19 mouse cellular contexts compared by ENCODE assay signal in genomic region chr12:101011017-101011416, GRCm38 (mm10). TPM values are rescaled to one million over a fixed set of nuclear protein-coding genes. Genes with fewer than 3 reads are reported as not detected.
DNase-seq lines count a peak whose midpoint lies in the region; ATAC-seq and TF ChIP-seq lines count a peak whose summit lies in the region.
"Had no signal": no experiment of that assay in that cellular context is flagged by ENCODE, and none has a peak within 500 bp of the region (broad histone marks: within the 10 kb centered on the region; RNA-seq: fewer than 3 reads in every experiment).

No protein-coding gene starts in this region.

- no peak for TF ChIP-seq EP300 in liver, postnatal 0 days (IDR thresholded peaks at IDR 0.05; ENCODE audit: low read depth)

- H3K27ac ChIP-seq in liver, embryonic 13.5 days: peak overlapping the region; percentile 71
- H3K27ac ChIP-seq in liver, postnatal 0 days (ENCODE audit: low read depth): no peak overlapping the region
- peak overlapping the region; percentile 60 for H3K27ac ChIP-seq in intestine, embryonic 14.5 days (ENCODE audit: low read depth)
- H3K27ac ChIP-seq in stomach, embryonic 14.5 days (ENCODE audit: low read length): peak overlapping the region; percentile 52; the same call in 1 of the 2 replicates
- H3K27ac ChIP-seq: embryonic facial prominence, embryonic 10.5 days; forebrain, embryonic 13.5 days; heart, embryonic 13.5 days; kidney, embryonic 15.5 days; limb, embryonic 10.5 days; macrophage; midbrain, embryonic 12.5 days had no signal

- 78% methylated on average over 7 of the region's 7 CpGs for WGBS in liver, embryonic 13.5 days (ENCODE audit: insufficient replicate concordance)
- 85% methylated on average over 7 of the region's 7 CpGs for WGBS in liver, postnatal 0 days (ENCODE audit: insufficient replicate concordance)
- WGBS in intestine, embryonic 14.5 days: 80% methylated on average over 7 of the region's 7 CpGs
- 82% methylated on average over 7 of the region's 7 CpGs for WGBS in stomach, embryonic 14.5 days

- H3K4me2 ChIP-seq in liver, embryonic 13.5 days: no peak overlapping the region
- H3K4me2 ChIP-seq in liver, postnatal 0 days (ENCODE audit: low read depth, low read length): no peak overlapping the region
- H3K4me2 ChIP-seq in intestine, embryonic 14.5 days (ENCODE audit: low read length): no peak overlapping the region
- no peak overlapping the region for H3K4me2 ChIP-seq in stomach, embryonic 14.5 days (replicated peaks; ENCODE audit: low read depth, low read length)
- H3K4me2 ChIP-seq: forebrain, embryonic 13.5 days; heart, embryonic 13.5 days; kidney, embryonic 15.5 days; midbrain, embryonic 12.5 days had no signal

- H3K36me3 ChIP-seq in liver, embryonic 13.5 days: no peaks in the 10 kb centered on the region; the same call in 1 of the 2 replicates
- H3K36me3 ChIP-seq in liver, postnatal 0 days (replicated peaks; ENCODE audit: insufficient read depth, low read length): no peaks in the 10 kb centered on the region
- no peaks in the 10 kb centered on the region for H3K36me3 ChIP-seq in intestine, embryonic 14.5 days (ENCODE audit: control insufficient read depth, insufficient read depth, low read length)
- no peaks in the 10 kb centered on the region for H3K36me3 ChIP-seq in stomach, embryonic 14.5 days (ENCODE audit: control insufficient read depth, insufficient read depth, low read length)
- H3K36me3 ChIP-seq: embryonic facial prominence, embryonic 10.5 days; heart, embryonic 13.5 days; kidney, embryonic 15.5 days; limb, embryonic 10.5 days; midbrain, embryonic 12.5 days had no signal

- peaks cover 99% of the 10 kb centered on the region for H3K4me1 ChIP-seq in liver, embryonic 13.5 days (replicated peaks)
- peaks cover 65% of the 10 kb centered on the region for H3K4me1 ChIP-seq in liver, postnatal 0 days (ENCODE audit: insufficient read depth)
- peaks cover 34% of the 10 kb centered on the region for H3K4me1 ChIP-seq in intestine, embryonic 14.5 days (replicated peaks; ENCODE audit: control insufficient read depth, insufficient read depth, low read length)
- H3K4me1 ChIP-seq in stomach, embryonic 14.5 days (ENCODE audit: control insufficient read depth, insufficient read depth, low read length): peaks cover 52% of the 10 kb centered on the region

- no peak for TF ChIP-seq CTCF in liver, postnatal 0 days (IDR thresholded peaks at IDR 0.05; ENCODE audit: low read depth)

- ATAC-seq in liver, embryonic 13.5 days (ENCODE audit: low read depth): no peak
- no peak for ATAC-seq in liver, postnatal 0 days
- no peak for ATAC-seq in intestine, embryonic 14.5 days (replicated peaks; ENCODE audit: low FRiP score, low TSS enrichment, low read depth)
- ATAC-seq in stomach, embryonic 14.5 days (ENCODE audit: insufficient number of reproducible peaks, insufficient read depth, low FRiP score, low read depth): no peak
- ATAC-seq: forebrain, embryonic 13.5 days; hindbrain, embryonic 16.5 days had no signal

- 0 out of 2 replicates have a peak overlapping the region, but pooled peaks have one; percentile 52 for H3K9ac ChIP-seq in liver, embryonic 13.5 days
- no peak overlapping the region for H3K9ac ChIP-seq in liver, postnatal 0 days (replicated peaks)
- H3K9ac ChIP-seq in intestine, embryonic 14.5 days (ENCODE audit: low read length): no peak overlapping the region
- H3K9ac ChIP-seq in stomach, embryonic 14.5 days (replicated peaks; ENCODE audit: low read depth, low read length): no peak overlapping the region
- H3K9ac ChIP-seq: forebrain, embryonic 13.5 days; heart, embryonic 13.5 days; kidney, embryonic 15.5 days; midbrain, embryonic 12.5 days had no signal

- H3K27me3 ChIP-seq in liver, embryonic 13.5 days: no peaks in the 10 kb centered on the region
- H3K27me3 ChIP-seq in liver, postnatal 0 days (ENCODE audit: insufficient read depth, low read length): no peaks in the 10 kb centered on the region
- no peaks in the 10 kb centered on the region for H3K27me3 ChIP-seq in intestine, embryonic 14.5 days (replicated peaks; ENCODE audit: control insufficient read depth, insufficient read depth, low read length)
- H3K27me3 ChIP-seq in stomach, embryonic 14.5 days (ENCODE audit: control insufficient read depth, insufficient read depth, low read length): no peaks in the 10 kb centered on the region
- H3K27me3 ChIP-seq: forebrain, embryonic 13.5 days; kidney, embryonic 15.5 days; midbrain, embryonic 12.5 days had no signal

- H3K4me3 ChIP-seq in liver, embryonic 13.5 days (replicated peaks): no peak overlapping the region
- H3K4me3 ChIP-seq in liver, postnatal 0 days (ENCODE audit: low read depth, low read length): no peak overlapping the region
- H3K4me3 ChIP-seq in intestine, embryonic 14.5 days (ENCODE audit: low read depth, low read length): no peak overlapping the region
- H3K4me3 ChIP-seq in stomach, embryonic 14.5 days (ENCODE audit: low read depth, low read length): no peak overlapping the region
- H3K4me3 ChIP-seq: embryonic facial prominence, embryonic 10.5 days; forebrain, embryonic 13.5 days; heart, embryonic 13.5 days; kidney, embryonic 15.5 days; limb, embryonic 10.5 days; midbrain, embryonic 12.5 days; myocyte had no signal

- DNase-seq in liver, embryonic 13.5 days: no peak
- DNase-seq in liver, postnatal 0 days: no peak
- DNase-seq in CD4-positive helper T cell, adult 2 months (ENCODE audit: low read depth, low spot score): peak; percentile 78
- DNase-seq in intestine, embryonic 14.5 days (ENCODE audit: low spot score): no peak
- no peak for DNase-seq in adrenal gland, adult 18-20 months (ENCODE audit: low spot score in 2 of 2)
- DNase-seq in gastrocnemius, postnatal 10 days: no peak
- DNase-seq in cerebellum, adult 9-11 months: no peak
- DNase-seq: adrenal gland, adult 2 months; cerebellum, adult 11 months had no signal

- H3K9me3 ChIP-seq in liver, embryonic 13.5 days (replicated peaks): no peaks in the 10 kb centered on the region
- H3K9me3 ChIP-seq in liver, postnatal 0 days (ENCODE audit: low read length): no peaks in the 10 kb centered on the region
- no peaks in the 10 kb centered on the region for H3K9me3 ChIP-seq in intestine, embryonic 14.5 days (ENCODE audit: control insufficient read depth, low read length)
- H3K9me3 ChIP-seq in stomach, embryonic 14.5 days (ENCODE audit: control insufficient read depth, low read depth, low read length): no peaks in the 10 kb centered on the region
- H3K9me3 ChIP-seq: embryonic facial prominence, embryonic 10.5 days; forebrain, embryonic 13.5 days; heart, embryonic 13.5 days; kidney, embryonic 15.5 days; limb, embryonic 10.5 days; midbrain, embryonic 12.5 days had no signal

RNA-seq across cellular contexts. Expression of gene Ccdc88c, which starts 17.8 kb away (rescaled TPM):
- 5.4 and 5.8 TPM in 2 replicates for polyA plus RNA-seq in liver, embryonic 13.5 days (2015; fragmentation: Nextera tagmentation; extraction: Ambion mirVana)
- 3.6 and 4.2 TPM in 2 replicates for polyA plus RNA-seq in liver, postnatal 0 days (2015; fragmentation: Nextera tagmentation; extraction: Ambion mirVana)
- 14.5 and 15.2 TPM in 2 replicates for polyA plus RNA-seq in intestine, embryonic 14.5 days (2014; fragmentation: Nextera tagmentation; extraction: Ambion mirVana)
- polyA plus RNA-seq in stomach, embryonic 14.5 days (2014; fragmentation: Nextera tagmentation; extraction: Ambion mirVana): 12.1 and 13.3 TPM in 2 replicates
- 1 to 10 TPM; 1.1 to 2.1 TPM for total RNA-seq in adrenal gland, adult 18-20 months (2021)
- 10 to 100 TPM; 49.5 to 57.8 TPM for total RNA-seq in gastrocnemius, postnatal 10 days (2021)
